Mouse (Mus musculus): ENCODE results near the gene Smarcd3. TPM values are rescaled to one million over a fixed set of nuclear protein-coding genes. Genes with fewer than 3 reads are reported as not detected.

Gene Smarcd3
- total and polyA plus RNA-seq, 3 experiments = 2.7 to 16.5 TPM; not detected in 1

- no peak for DNase-seq (ENCODE audit: low read depth, low spot score)
- Histone ChIP-seq H3K4me1 (ENCODE audit: control insufficient read depth in 1 of 2, insufficient read depth in 2 of 2, low read length in 2 of 2) (no peaks in the 10 kb centered on the region), H3K9me3 (replicated peaks; ENCODE audit: insufficient read depth, low read length) (no peaks in the 10 kb centered on the region), H3K9ac (ENCODE audit: control insufficient read depth, low read depth, low read length, poor library complexity, severe bottlenecking) (no peak overlapping the region), H3K36me3 (ENCODE audit: control insufficient read depth in 1 of 2, insufficient read depth in 2 of 2, low read length in 2 of 2) (no peaks in the 10 kb centered on the region), H3K27ac (ENCODE audit: control insufficient read depth, low read depth, low read length) (no peak overlapping the region), H3K27me3 (ENCODE audit: control insufficient read depth in 1 of 2, insufficient read depth in 2 of 2, low read length in 2 of 2) (peaks cover 16 to 18% of the 10 kb centered on the region in 2 experiments), H3K79me2 (ENCODE audit: control insufficient read depth, insufficient read depth, low read length, poor library complexity) (no peaks in the 10 kb centered on the region), H3K4me3 (ENCODE audit: control insufficient read depth in 1 of 2, insufficient read depth in 1 of 2, low read depth in 2 of 2, low read length in 2 of 2) (no peak overlapping the region)
- TF ChIP-seq HCFC1 (IDR thresholded peaks at IDR 0.05; ENCODE audit: low read depth, low read length) = no peak
- no peak for TF ChIP-seq MYB (IDR thresholded peaks at IDR 0.05; ENCODE audit: low read depth, low read length)
- TF ChIP-seq MAX (IDR thresholded peaks at IDR 0.05; ENCODE audit: low read length) = no peak
- no peak for TF ChIP-seq TBP (IDR thresholded peaks at IDR 0.05; ENCODE audit: low read depth, low read length)
- TF ChIP-seq ZC3H11A (IDR thresholded peaks at IDR 0.05; ENCODE audit: low read depth, low read length) = no peak
Measured at GRCm38 (mm10) chr5:24623041-24623985, 898 bp downstream of the Smarcd3 start.

DNA sequence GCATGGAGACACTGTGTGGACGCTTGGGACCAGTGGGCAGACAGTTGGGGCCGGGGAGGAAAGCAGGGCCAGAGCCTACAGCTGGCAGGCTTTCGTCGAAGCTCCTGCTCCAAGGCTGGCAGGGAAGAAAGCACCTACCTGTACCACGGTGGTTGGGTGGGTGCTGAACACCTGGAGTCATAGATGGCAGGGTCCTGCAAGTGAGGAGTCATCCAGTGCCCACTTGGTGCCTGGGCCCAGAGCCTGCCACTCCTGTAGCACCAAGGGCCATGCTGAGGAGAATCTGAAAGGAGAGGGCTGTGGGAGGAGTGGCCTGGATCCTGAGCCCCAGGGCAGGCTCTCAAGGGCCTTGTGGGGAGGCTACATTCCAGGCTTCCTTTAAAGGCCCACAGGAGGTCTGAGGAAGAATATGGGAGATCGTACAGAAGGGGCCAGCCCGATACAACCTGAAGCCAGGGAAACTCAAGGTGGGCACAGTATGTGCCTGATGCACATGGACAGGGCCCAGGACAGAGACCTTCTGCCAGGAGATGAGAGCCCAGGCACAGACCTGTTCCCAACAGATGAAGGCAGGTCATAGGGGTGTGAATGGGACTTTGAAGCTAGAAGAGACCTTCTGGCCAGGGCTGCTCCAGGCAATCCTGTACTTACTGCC lies 1.7 kb downstream of the Smarcd3 start:
- no peak for TF ChIP-seq MAZ (IDR thresholded peaks at IDR 0.05; ENCODE audit: low read depth, low read length)
- TF ChIP-seq SMC3 (IDR thresholded peaks at IDR 0.05; ENCODE audit: low read depth, low read length) = no peak
- TF ChIP-seq JUND (IDR thresholded peaks at IDR 0.05; ENCODE audit: low read depth, low read length) = no peak
- TF ChIP-seq ZNF384 (IDR thresholded peaks at IDR 0.05; ENCODE audit: low read depth, low read length) = no peak
- no peak for TF ChIP-seq RCOR1 (IDR thresholded peaks at IDR 0.05; ENCODE audit: low read depth, low read length)
- no peak for TF ChIP-seq HCFC1 (IDR thresholded peaks at IDR 0.05; ENCODE audit: low read depth, low read length)
- no peak for TF ChIP-seq ZMIZ1 (IDR thresholded peaks at IDR 0.05; ENCODE audit: low read depth, low read length)
- TF ChIP-seq ELF1 (IDR thresholded peaks at IDR 0.05; ENCODE audit: low read depth, low read length) = no peak
- no peak for TF ChIP-seq MYC (IDR thresholded peaks at IDR 0.05; ENCODE audit: low read depth, low read length)
- TF ChIP-seq USF2 (IDR thresholded peaks at IDR 0.05; ENCODE audit: borderline replicate concordance in 1 of 2, insufficient read depth in 1 of 2, low read depth in 1 of 2, low read length in 2 of 2) = no peak
- no peak for TF ChIP-seq EP300 (IDR thresholded peaks at IDR 0.05; ENCODE audit: low read depth in 1 of 2, low read length in 2 of 2)
- no peak for TF ChIP-seq MAX (IDR thresholded peaks at IDR 0.05; ENCODE audit: low read length)
- TF ChIP-seq ZC3H11A (IDR thresholded peaks at IDR 0.05; ENCODE audit: low read depth, low read length) = no peak
- TF ChIP-seq GATA1 (IDR thresholded peaks at IDR 0.05; ENCODE audit: low read depth, low read length) = no peak
- no peak for TF ChIP-seq SIN3A (IDR thresholded peaks at IDR 0.05; ENCODE audit: low read length)
- TF ChIP-seq CHD1 (IDR thresholded peaks at IDR 0.05; ENCODE audit: low read depth, low read length) = no peak
- no peak for TF ChIP-seq POLR2AphosphoS2 (IDR thresholded peaks at IDR 0.05; ENCODE audit: low read length)
- no peak for TF ChIP-seq TCF12 (IDR thresholded peaks at IDR 0.05; ENCODE audit: low read depth, low read length)
- TF ChIP-seq MEF2A (IDR thresholded peaks at IDR 0.05; ENCODE audit: extremely low read depth, insufficient replicate concordance, low read depth, low read length, poor library complexity, severe bottlenecking) = no peak
- Histone ChIP-seq H3K79me2 (ENCODE audit: control insufficient read depth, insufficient read depth, low read length, poor library complexity) (no peaks in the 10 kb centered on the region), H3K27me3 (ENCODE audit: control insufficient read depth in 1 of 2, insufficient read depth in 2 of 2, low read length in 2 of 2) (peaks cover 20 to 21% of the 10 kb centered on the region in 2 experiments)

More for the DNA sequence above, 1.7 kb downstream of the Smarcd3 start:
- Histone ChIP-seq H3K36me3 (ENCODE audit: control insufficient read depth in 1 of 2, insufficient read depth in 2 of 2, low read length in 2 of 2) (no peaks in the 10 kb centered on the region), H3K27ac (ENCODE audit: control insufficient read depth, low read depth, low read length) (no peak overlapping the region), H3K4me1 (ENCODE audit: control insufficient read depth in 1 of 2, insufficient read depth in 2 of 2, low read length in 2 of 2) (no peaks in the 10 kb centered on the region), H3K4me3 (ENCODE audit: control insufficient read depth in 1 of 2, insufficient read depth in 1 of 2, low read depth in 2 of 2, low read length in 2 of 2) (no peak overlapping the region), H3K9me3 (replicated peaks; ENCODE audit: insufficient read depth, low read length) (no peaks in the 10 kb centered on the region), H3K9ac (ENCODE audit: control insufficient read depth, low read depth, low read length, poor library complexity, severe bottlenecking) (no peak overlapping the region)
- DNase-seq (ENCODE audit: low read depth, low spot score) = no peak

Data from MEL (cell line).